Mouse (Mus musculus) liver, postnatal 0 days (tissue): ENCODE results near the gene Ugt2b34. TPM values are rescaled to one million over a fixed set of nuclear protein-coding genes. Genes with fewer than 3 reads are reported as not detected.
"Not testable (repeated sequence)": the region's sequence is repeated elsewhere in the genome, so short reads cannot be mapped to it uniquely, and the experiment has no call there.

Experiments
- ATAC-seq: fragments of 200-750 bp; cut with Nextera tagmentation; 2 replicates; pipeline ENCODE4 v1.8.0; 2017; ENCODE audit warnings: mild to moderate bottlenecking, moderate library complexity
- DNase-seq: peaks from one replicate; pipeline ENCODE4 v3.0.0-alpha.2; 2016
- H3K27ac ChIP-seq: fragments of 300-500 bp; sonication (generic); 2 replicates; pipeline ENCODE4 v1.5.1; 2014; ENCODE audit warnings: antibody characterized with exemption, moderate library complexity, mild to moderate bottlenecking, low read depth
- H3K27me3 ChIP-seq: fragments of 300-500 bp; sonication (generic); 2 replicates; pipeline ENCODE4 v1.6.1; 2014; ENCODE audit warnings: low read length, control low read depth, mixed read lengths; ENCODE audit not compliant: insufficient read depth
- H3K36me3 ChIP-seq: fragments of 300-500 bp; sonication (generic); replicated peaks from 2 replicates; pipeline ENCODE4 v1.6.1; 2014; ENCODE audit warnings: mild to moderate bottlenecking, control low read depth, low read length, moderate library complexity, mixed read lengths; ENCODE audit not compliant: insufficient read depth
- H3K4me1 ChIP-seq: fragments of 300-500 bp; sonication (generic); 2 replicates; pipeline ENCODE4 v1.6.1; 2014; ENCODE audit warnings: antibody characterized with exemption, mild to moderate bottlenecking, control low read depth; ENCODE audit not compliant: insufficient read depth
- H3K4me2 ChIP-seq: fragments of 300-500 bp; sonication (generic); 2 replicates; pipeline ENCODE4 v1.6.1; 2014; ENCODE audit warnings: low read depth, mild to moderate bottlenecking, low read length, moderate library complexity, mixed read lengths
- H3K4me3 ChIP-seq: fragments of 300-500 bp; sonication (generic); 2 replicates; pipeline ENCODE4 v1.5.1; 2014; ENCODE audit warnings: low read depth, low read length
- H3K9ac ChIP-seq: fragments of 300-500 bp; sonication (generic); replicated peaks from 2 replicates; pipeline ENCODE4 v1.6.1; 2014; ENCODE audit warnings: mild to moderate bottlenecking, moderate library complexity
- H3K9me3 ChIP-seq: fragments of 300-500 bp; sonication (generic); 2 replicates; pipeline ENCODE4 v1.6.1; 2016; ENCODE audit warnings: mild to moderate bottlenecking, control low read depth, low read length, mixed read lengths
- CTCF ChIP-seq: sonication (generic); IDR thresholded peaks from 2 replicates; pipeline ENCODE4 v1.5.1; 2016; ENCODE audit warnings: antibody characterized with exemption, low read depth
- EP300 ChIP-seq: IDR thresholded peaks from 2 replicates; pipeline ENCODE4 v1.6.1; 2016; ENCODE audit warnings: antibody characterized with exemption, low read depth, mild to moderate bottlenecking
- whole genome bisulfite sequencing: fragments of 180-500 bp; shearing (Covaris S2); extraction: QIAGEN DNeasy Blood & Tissue Kit; methylation state at CpG from one replicate; pipeline ENCODE4 v1.1.7; 2014; ENCODE audit not compliant: insufficient replicate concordance; 5-methylcytosine and 5-hydroxymethylcytosine counted together
- polyA plus RNA-seq: library from polyadenylated mRNA; unstranded; fragments of >200 nt; fragmentation: Nextera tagmentation; extraction: Ambion mirVana; gene quantifications from 2 replicates; pipeline ENCODE4 v1.2.1, GENCODE M21; 2015

Ugt2b34 gene
- polyA plus RNA-seq, 1 experiment from 2014 or later, result 102 TPM

DNA sequence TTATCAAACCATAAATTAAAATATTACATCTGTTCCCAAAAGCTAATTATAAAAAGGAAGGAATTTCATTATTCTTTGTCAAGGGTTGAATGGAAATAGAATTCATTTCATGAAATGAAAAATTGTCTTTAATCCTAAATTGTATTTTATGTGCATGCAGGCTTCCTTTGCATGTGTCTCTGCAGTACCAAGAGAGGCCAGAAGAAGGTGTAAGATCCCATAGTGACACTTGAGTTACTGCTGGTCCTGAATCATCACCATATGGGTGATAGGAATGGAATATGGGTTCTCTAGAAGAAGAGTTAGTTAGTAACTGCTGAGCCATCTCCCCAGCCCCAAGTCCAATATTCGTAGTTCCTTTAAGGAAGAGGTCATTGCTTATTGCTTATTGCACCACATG, 16.8 kb downstream of the Ugt2b34 start:
- no peak for DNase-seq
- H3K27me3 ChIP-seq, result no peaks in the 10 kb centered on the region

DNA sequence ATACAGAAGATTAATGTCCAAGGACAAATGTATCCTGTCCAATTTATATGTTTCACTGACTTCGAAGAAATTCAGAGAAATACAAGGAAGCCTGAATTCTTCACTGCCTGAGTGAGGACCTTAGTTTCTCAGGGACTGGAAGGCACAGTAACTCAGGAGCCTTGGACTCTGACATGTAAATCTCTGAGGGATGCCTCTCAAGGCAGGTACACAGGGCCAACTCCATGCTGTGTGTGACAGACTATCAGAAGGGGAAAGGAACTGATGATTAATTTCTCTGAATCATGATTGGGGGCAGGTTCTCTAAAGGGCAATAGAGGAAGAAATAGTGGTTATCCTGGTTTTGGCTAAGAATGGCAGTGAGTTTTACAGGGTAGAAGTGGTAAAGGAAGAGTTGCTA, 18.3 kb downstream of the Ugt2b34 start:
- Histone ChIP-seq H3K36me3 (0 out of 2 replicates have a peak, but pooled peaks cover 6% of the 10 kb centered on the region), H3K4me1 (no peaks in the 10 kb centered on the region), H3K27me3 (no peaks in the 10 kb centered on the region), H3K9me3 (no peaks in the 10 kb centered on the region), H3K9ac (no peak overlapping the region), H3K27ac (no peak overlapping the region), H3K4me3 (no peak overlapping the region), H3K4me2 (no peak overlapping the region)
- TF ChIP-seq CTCF, result no peak
- TF ChIP-seq EP300, result no peak
- 46% methylated on average over 1 of the region's 1 CpGs for WGBS
- DNase-seq (no peak), ATAC-seq (no peak)

More for the DNA sequence above, 16.8 kb downstream of the Ugt2b34 start:
- Histone ChIP-seq H3K27ac (no peak overlapping the region), H3K4me2 (no peak overlapping the region), H3K4me1 (no peaks in the 10 kb centered on the region), H3K36me3 (peaks cover 14% of the 10 kb centered on the region; the same call in 1 of the 2 replicates), H3K4me3 (no peak overlapping the region), H3K9ac (no peak overlapping the region), H3K9me3 (peaks cover 4% of the 10 kb centered on the region)
- no peak for TF ChIP-seq EP300
- TF ChIP-seq CTCF, result peak; percentile 32; the same call in 1 of the 2 replicates
- 81% methylated on average over 1 of the region's 1 CpGs for WGBS
- no peak for ATAC-seq

DNA sequence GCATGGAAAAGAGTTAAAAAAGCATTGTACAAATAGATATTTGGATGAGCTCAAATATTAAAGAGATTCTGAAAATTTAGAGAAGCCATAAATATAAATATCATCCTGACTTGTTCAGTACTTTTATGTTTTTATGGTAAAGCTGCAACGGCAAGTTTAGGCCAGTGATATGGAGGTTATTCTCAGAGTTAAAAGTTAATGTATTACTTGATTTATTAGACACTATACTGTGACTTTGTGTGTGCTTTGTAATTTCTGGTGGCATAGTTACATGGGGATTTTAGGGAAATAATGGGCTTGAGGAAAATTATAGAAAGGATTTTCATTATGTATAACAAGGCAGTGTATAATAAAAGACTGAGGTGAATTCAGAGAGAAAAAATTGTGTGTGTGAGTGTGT, 19.7 kb downstream of the Ugt2b34 start:
- Histone ChIP-seq H3K4me2 (no peak overlapping the region), H3K27ac (no peak overlapping the region), H3K9ac (no peak overlapping the region), H3K36me3 (no peaks in the 10 kb centered on the region), H3K9me3 (no peaks in the 10 kb centered on the region), H3K27me3 (no peaks in the 10 kb centered on the region), H3K4me3 (no peak overlapping the region), H3K4me1 (no peaks in the 10 kb centered on the region)
- no peak for ATAC-seq
- TF ChIP-seq EP300 (no peak), CTCF (no peak)
- 74% methylated on average over 1 of the region's 1 CpGs for WGBS
- no peak for DNase-seq

DNA sequence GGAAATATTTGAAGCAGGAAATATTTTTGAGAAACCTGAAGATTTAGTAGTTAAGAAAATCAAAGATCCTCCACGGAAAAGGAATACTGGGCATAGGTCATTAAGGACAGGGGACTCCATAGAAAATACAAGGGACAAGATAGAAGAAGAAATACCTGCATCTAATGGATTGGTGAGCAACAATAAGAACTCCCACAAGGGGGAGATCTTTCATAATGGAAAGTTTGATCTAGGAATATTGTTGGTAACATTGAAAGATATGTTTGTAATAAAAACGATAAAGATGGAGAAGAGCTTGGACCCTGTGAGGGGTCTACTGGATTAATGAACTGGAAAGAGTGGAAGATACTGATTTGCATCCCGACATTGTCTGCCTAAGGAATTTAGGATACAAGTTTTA, 20.1 kb downstream of the Ugt2b34 start:
- WGBS, result 37% methylated on average over 3 of the region's 3 CpGs
- Histone ChIP-seq H3K4me1 (no peaks in the 10 kb centered on the region), H3K4me3 (no peak overlapping the region), H3K36me3 (no peaks in the 10 kb centered on the region), H3K9ac (no peak overlapping the region), H3K27me3 (no peaks in the 10 kb centered on the region), H3K4me2 (no peak overlapping the region), H3K27ac (no peak overlapping the region), H3K9me3 (no peaks in the 10 kb centered on the region)
- DNase-seq, result no peak
- TF ChIP-seq EP300 (no peak), CTCF (peak; percentile 49)
- ATAC-seq, result no peak

DNA sequence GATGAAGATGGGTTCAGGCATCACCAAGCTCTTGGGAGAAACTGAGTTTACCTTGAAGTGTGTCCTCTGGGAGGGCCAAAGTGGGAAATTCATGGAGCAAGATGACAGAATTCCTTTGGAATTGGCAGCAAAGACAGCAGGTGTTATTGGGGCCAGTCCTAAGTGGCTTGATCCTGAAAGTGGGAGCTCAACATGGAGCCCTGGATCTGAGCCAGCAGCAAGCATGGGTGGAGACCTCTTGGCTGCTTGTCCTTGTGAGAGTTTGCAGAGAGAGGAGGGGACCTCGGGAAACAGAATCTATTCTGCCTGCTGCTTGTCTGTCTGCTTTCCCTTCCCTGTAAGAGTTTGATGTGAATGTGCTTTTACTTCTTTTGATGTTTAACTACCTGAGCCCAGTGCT, 34.9 kb downstream of the Ugt2b34 start:
- no peak overlapping the region for H3K4me2 ChIP-seq
- no peak overlapping the region for H3K4me3 ChIP-seq
- no peaks in the 10 kb centered on the region for H3K36me3 ChIP-seq
- no peak overlapping the region for H3K9ac ChIP-seq
- no peak for DNase-seq
- no peaks in the 10 kb centered on the region for H3K9me3 ChIP-seq
- TF ChIP-seq CTCF (no peak), EP300 (no peak)
- WGBS, result 30% methylated on average over 1 of the region's 1 CpGs
- H3K27ac ChIP-seq, result no peak overlapping the region
- ATAC-seq, result no peak
- no peaks in the 10 kb centered on the region for H3K4me1 ChIP-seq
- H3K27me3 ChIP-seq, result no peaks in the 10 kb centered on the region

DNA sequence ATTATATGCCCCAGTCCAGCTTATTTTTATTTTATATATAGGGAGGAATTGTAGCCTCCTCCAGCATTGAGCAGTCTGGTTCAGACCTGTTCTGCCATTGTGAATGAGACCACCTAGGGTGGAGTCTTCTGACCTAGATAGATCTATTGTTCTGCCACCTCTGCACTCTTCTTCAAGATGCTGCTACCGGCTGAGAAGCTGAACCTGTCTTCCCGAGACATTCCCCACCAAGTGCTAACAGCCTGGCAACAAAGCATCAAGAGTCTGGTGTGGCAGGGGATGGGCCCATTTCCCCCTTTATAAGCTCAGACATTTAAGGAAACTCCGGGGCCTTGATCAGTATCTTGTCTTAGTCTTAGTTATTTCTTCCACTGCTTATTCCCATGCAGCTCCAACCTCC, 48.4 kb downstream of the Ugt2b34 start:
- H3K4me3 ChIP-seq, result no peak overlapping the region
- H3K9me3 ChIP-seq, result no peaks in the 10 kb centered on the region
- TF ChIP-seq CTCF (no peak), EP300 (no peak)
- no peaks in the 10 kb centered on the region for H3K27me3 ChIP-seq
- ATAC-seq (no peak), DNase-seq (no peak)
- no peaks in the 10 kb centered on the region for H3K36me3 ChIP-seq
- 53% methylated on average over 3 of the region's 3 CpGs for WGBS
- H3K27ac ChIP-seq, result no peak overlapping the region
- no peak overlapping the region for H3K9ac ChIP-seq
- H3K4me2 ChIP-seq, result no peak overlapping the region
- no peaks in the 10 kb centered on the region for H3K4me1 ChIP-seq

DNA sequence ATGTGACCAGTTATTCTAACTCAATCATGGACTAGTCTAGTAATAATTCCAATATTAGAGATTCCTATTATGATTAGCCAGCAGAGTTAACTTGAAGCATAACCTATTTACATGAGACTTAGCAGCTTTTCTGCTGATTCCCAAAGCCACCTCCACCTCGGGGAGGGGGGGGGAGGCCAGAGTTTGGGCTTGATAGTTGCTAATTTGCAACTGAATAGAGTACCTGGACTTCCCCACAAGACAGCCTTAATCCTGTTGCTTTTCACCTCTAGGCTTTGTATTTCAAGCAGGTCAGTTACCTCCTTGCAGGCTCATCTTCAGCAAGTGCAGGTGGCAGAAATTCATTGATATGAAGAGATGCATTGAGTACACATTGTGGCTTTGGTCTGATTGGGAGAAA, 49.1 kb downstream of the Ugt2b34 start:
- TF ChIP-seq CTCF (no peak), EP300 (no peak)

DNA sequence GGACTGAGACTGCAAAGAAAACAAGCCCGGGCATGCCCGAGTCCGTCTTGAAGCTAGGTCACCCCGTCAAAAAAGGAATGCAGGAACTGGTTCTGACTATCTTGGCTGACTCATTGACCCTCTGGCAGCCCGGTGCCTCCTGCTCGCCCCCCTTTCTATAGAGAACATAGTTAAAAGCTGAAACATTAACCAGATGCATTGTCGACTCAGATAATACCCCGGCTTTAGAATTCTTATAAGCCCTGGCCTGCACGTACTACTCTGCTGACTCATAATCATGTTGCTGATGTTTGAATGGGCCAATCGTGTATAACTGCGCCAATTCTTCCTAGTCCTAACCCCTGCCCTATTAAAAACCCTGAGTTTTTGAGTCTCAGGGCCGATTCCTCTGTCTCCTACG, 50.2 kb downstream of the Ugt2b34 start:
- not testable (repeated sequence) for H3K27ac ChIP-seq, H3K4me3 ChIP-seq, DNase-seq, H3K4me2 ChIP-seq, H3K9ac ChIP-seq, H3K9me3 ChIP-seq, ATAC-seq, H3K4me1 ChIP-seq, H3K36me3 ChIP-seq, H3K27me3 ChIP-seq
- 76% methylated on average over 13 of the region's 13 CpGs for WGBS

More for the DNA sequence above, 49.1 kb downstream of the Ugt2b34 start:
- Histone ChIP-seq H3K9ac (no peak overlapping the region), H3K4me3 (no peak overlapping the region), H3K9me3 (no peaks in the 10 kb centered on the region), H3K27me3 (no peaks in the 10 kb centered on the region), H3K4me1 (no peaks in the 10 kb centered on the region), H3K27ac (no peak overlapping the region), H3K4me2 (no peak overlapping the region), H3K36me3 (no peaks in the 10 kb centered on the region)
- WGBS, result 13% methylated on average over 1 of the region's 1 CpGs
- no peak for DNase-seq
- no peak for ATAC-seq
